Mouse (Mus musculus): ENCODE data around the gene Gm8947. TPM values are rescaled to one million over a fixed set of nuclear protein-coding genes. Genes with fewer than 3 reads are reported as not detected.

Gene Gm8947
- polyA plus RNA-seq (2021; fragmentation: Nextera tagmentation): not detected in 2 replicates
- long read RNA-seq, experiment 1: 0 reads
- long read RNA-seq, experiment 2: 0 reads

DNA sequence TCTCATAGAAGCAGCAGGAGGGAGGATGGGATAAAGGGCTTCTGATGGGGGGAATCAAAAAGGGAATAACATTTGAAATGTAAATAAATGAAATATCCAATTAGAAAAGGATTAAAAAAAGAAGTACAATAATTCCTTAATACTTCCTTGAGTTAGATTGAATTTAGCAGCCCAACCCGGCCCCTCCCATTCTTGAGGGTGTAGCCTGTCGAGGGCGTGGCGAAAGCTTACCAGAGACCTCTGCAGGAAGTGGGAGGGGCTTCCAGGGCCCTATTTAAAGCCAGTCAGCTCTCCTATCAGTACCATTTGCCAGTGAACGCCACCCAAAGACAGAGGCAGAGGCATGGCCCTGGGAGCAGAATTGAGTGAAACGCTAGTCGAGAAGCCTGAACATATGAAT is at the start of gene Gm8947:
TSS of gene Gm8947 (plus strand) at position 302 of the 400 bp plus-strand sequence.

DNA sequence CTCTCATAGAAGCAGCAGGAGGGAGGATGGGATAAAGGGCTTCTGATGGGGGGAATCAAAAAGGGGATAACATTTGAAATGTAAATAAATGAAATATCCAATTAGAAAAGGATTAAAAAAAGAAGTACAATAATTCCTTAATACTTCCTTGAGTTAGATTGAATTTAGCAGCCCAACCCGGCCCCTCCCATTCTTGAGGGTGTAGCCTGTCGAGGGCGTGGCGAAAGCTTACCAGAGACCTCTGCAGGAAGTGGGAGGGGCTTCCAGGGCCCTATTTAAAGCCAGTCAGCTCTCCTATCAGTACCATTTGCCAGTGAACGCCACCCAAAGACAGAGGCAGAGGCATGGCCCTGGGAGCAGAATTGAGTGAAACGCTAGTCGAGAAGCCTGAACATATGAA is 9.9 kb upstream of the Gm8947 start, which contains the start of gene Gm47985:
TSS of gene Gm47985 (plus strand) at position 272 of the 400 bp plus-strand sequence.

GRCm38 (mm10) chr1:151198120-151198519 is 5.9 kb downstream of the Gm8947 start, which contains the start of gene Gm47995:
Gm47995 (plus strand) TSS chr1:151198448.

DNA sequence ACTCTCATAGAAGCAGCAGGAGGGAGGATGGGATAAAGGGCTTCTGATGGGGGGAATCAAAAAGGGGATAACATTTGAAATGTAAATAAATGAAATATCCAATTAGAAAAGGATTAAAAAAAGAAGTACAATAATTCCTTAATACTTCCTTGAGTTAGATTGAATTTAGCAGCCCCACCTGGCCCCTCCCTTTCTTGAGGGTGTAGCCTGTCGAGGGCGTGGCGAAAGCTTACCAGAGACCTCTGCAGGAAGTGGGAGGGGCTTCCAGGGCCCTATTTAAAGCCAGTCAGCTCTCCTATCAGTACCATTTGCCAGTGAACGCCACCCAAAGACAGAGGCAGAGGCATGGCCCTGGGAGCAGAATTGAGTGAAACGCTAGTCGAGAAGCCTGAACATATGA is 11.6 kb downstream of the Gm8947 start, which contains the start of gene 3110040M04Rik:
TSS of gene 3110040M04Rik (plus strand) at position 304 of the 400 bp plus-strand sequence.

GRCm38 (mm10) chr1:151209824-151210355 is 17.7 kb downstream of the Gm8947 start, which contains the start of gene Gm47996:
Gm47996 (plus strand) TSS chr1:151210131.

Other genes with a start within 250 kb of the Gm8947 start
- gene Hmcn1, start 198.9 kb upstream of the Gm8947 start, polyA plus RNA-seq (2021; fragmentation: Nextera tagmentation): 0.28 TPM in 2 replicates
- gene Gm47985, start 9.8 kb upstream of the Gm8947 start, polyA plus RNA-seq (2021; fragmentation: Nextera tagmentation): not detected in 2 replicates
- gene Gm47995, start 6.1 kb downstream of the Gm8947 start, polyA plus RNA-seq (2021; fragmentation: Nextera tagmentation): not detected in 2 replicates
- gene 3110040M04Rik, start 11.7 kb downstream of the Gm8947 start, polyA plus RNA-seq (2021; fragmentation: Nextera tagmentation): not detected in 2 replicates
- gene Gm47996, start 17.8 kb downstream of the Gm8947 start, polyA plus RNA-seq (2021; fragmentation: Nextera tagmentation): not detected in 2 replicates
- 27.5 and 30.5 TPM in 2 replicates for gene Ivns1abp, start 152.1 kb downstream of the Gm8947 start, polyA plus RNA-seq (2021; fragmentation: Nextera tagmentation)
- gene Swt1, start 236.1 kb downstream of the Gm8947 start, polyA plus RNA-seq (2021; fragmentation: Nextera tagmentation): 5.3 and 5.6 TPM in 2 replicates
- 15.8 and 16.3 TPM in 2 replicates for gene Trmt1l, start 236.2 kb downstream of the Gm8947 start, polyA plus RNA-seq (2021; fragmentation: Nextera tagmentation)